Mouse (Mus musculus) neutrophil, adult 5-6 weeks (primary cell): ENCODE data around the gene Krt86. TPM values are rescaled to one million over a fixed set of nuclear protein-coding genes. Genes with fewer than 3 reads are reported as not detected.
"Not testable (repeated sequence)": the region's sequence is repeated elsewhere in the genome, so short reads cannot be mapped to it uniquely, and the experiment has no call there.

Experiments used
- ATAC-seq: fragments of 151-379, 151-347 bp; 2 replicates; pipeline ENCODE4 v1.8.0; 2017; ENCODE audit warnings: mild to moderate bottlenecking, moderate TSS enrichment; ENCODE audit not compliant: insufficient number of reproducible peaks, poor library complexity, low FRiP score, severe bottlenecking; ENCODE audit errors: extremely low read depth
- total RNA-seq: library from RNA; stranded (forward); fragments of 200-1000 nt; gene quantifications from 2 replicates; pipeline ENCODE4 v1.2.3, GENCODE M21; 2017

Gene Krt86
- total RNA-seq, 1 experiment from 2014 or later = 7.0 TPM

DNA sequence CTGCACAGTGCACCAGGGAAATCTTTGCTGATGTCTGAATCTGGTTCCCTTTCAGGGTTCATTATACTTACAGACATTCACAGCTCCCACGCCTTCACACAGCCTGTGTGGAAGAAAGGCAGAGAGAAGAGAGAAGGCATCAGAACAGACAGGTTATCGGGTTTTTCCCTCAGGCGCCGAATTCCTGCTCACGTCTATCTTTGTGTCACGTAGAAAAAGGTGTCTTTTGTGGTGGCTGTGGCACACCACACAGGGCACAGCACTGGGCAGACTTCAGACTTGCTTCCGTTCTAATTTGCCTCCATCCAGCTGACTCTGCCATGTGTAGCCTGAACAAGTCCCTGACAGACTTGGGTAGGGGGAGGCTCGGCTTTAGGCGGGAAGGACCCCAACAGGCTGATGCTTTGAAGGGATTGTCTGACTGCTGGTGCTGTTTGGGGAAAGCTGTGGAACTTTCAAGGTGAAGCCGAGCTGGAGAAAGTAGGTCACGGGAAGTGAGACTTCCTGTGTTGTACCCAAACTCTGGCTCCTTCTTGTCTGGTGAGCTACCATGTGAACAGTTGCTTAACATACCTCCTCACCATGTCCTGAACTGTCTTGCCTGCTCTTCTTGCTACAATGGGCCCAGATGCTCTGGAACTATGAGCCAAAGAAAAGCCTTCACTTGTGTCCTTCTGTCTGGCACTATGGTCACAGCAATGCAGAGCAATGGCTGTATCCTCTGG lies 12.8 kb downstream of the Krt86 start:
- ATAC-seq = no peak

DNA sequence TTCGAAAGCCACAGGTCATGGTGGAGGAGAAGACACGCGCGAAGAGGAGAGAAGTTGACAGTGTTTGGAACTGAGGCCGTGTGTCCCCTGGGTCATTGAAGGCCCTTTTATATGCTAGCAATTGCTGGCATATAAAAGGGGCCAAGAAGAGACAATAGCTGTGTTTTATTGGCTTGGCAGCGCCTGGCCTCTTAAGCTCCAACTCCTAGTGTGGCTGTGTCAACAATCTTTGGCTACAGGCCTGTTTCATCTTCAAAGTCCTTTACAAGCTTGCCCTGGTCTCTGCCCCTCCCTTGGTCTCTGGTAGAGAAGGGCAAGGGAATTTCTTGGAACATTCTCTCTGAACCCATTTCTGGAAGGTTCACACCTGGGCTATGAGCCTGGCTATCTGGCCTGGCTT lies 18.2 kb downstream of the Krt86 start, which contains the start of gene Krt83:
Gene Krt83, minus strand, starts transcription at position 82 of the 400 bp plus-strand sequence.
- no peak for ATAC-seq

DNA sequence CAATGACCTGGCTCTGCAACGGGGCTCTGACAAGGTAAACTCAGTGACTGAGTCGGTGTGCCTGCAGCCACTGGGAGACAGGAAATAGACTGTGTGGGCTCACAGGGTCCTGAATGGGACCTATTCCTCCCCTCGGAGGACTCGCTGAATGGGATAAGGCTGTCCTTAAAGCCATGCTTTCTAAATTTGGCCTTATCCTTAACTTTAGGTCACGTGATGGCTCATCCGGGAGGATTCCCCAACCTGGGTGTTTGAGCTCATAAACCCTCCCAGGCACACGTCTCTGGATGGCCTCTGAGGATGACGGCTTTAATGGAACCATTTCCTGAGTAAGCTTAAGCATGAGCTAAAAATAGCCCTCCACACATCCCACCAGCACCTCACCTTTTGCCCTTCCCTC lies 19.4 kb downstream of the Krt86 start:
- no peak for ATAC-seq

- no peak for ATAC-seq
Observed at GRCm38 (mm10) chr15:101493713-101494112, 20.4 kb downstream of the Krt86 start.

- no peak for ATAC-seq
Observed at GRCm38 (mm10) chr15:101494203-101494602, 20.9 kb downstream of the Krt86 start.

DNA sequence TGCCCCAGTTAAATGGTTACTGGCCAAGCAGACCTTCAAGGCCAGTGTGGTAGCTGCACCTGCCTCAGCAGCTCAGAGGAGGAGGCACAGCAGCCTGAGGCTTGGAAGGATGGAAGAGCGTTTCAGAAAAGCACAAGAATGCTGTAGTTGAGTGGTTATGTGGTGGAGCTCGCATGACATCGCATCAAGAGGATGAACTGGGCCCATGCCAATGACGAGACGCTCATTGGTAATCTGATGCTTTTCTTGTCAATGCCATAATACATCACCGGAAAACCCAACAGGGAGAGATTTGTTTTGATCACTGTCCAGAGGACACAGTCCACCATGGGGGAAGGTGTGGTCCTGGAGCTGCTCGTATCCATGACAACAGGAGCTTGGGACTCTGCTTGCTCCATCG lies 22.0 kb downstream of the Krt86 start:
- no peak for ATAC-seq

DNA sequence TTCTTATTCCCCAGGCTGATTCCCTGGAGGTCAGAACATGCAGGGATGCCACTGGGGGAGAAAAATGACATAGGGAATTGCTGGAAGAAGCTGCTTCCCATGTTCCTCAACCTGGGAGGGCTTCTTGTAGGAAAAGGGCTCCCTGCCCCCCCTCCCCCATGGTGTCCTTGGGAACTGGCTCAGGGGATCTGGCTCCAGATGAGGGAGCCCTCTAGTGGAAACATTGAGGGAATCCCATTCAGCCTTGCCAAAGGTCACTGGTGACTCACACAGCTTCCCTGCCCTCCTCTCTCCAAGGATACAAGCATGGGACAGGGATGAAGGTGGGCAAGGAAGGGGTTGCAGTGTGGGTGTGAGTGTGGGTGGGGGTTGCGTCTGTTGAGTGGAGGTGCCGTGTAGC lies 23.9 kb downstream of the Krt86 start:
- ATAC-seq = no peak

- no peak for ATAC-seq
Observed at GRCm38 (mm10) chr15:101506896-101507758, 33.8 kb downstream of the Krt86 start.

DNA sequence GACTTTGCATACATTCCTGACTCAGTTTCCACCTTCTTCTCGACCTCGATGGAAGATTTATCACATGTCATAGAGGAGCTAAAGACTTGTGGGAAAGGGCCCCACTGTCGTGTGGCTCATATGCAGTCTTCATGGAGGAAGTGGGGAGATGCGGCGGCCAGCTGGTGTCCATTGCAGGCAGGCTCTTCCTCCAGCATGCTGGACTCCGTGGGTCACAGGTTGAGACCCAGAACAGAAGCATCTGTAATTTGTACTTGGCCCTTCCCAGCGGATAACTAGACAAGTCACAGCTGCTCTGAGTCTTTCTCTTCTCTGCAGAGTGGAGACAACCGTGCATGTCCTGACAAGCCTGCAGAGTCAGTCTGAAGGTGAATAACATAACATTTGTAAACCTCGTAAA lies 35.0 kb downstream of the Krt86 start:
- ATAC-seq = no peak

GRCm38 (mm10) chr15:101517161-101517560 lies 43.9 kb downstream of the Krt86 start, which contains the start of gene Gm49425:
Gm49425 (minus strand) TSS chr15:101517261.
- not testable (repeated sequence) for ATAC-seq

- no peak for ATAC-seq
Observed at GRCm38 (mm10) chr15:101519792-101520191, 46.5 kb downstream of the Krt86 start.

GRCm38 (mm10) chr15:101522556-101523232 lies 49.4 kb downstream of the Krt86 start:
- ATAC-seq = no peak

Other genes with a start within 250 kb of the Krt86 start
- gene Grasp, start 249.3 kb upstream of the Krt86 start, total RNA-seq = 0.81 and 0.98 TPM in 2 replicates
- 185 and 187 TPM in 2 replicates for gene Nr4a1, start 219.2 kb upstream of the Krt86 start, total RNA-seq
- gene Atg101, start 189.2 kb upstream of the Krt86 start, total RNA-seq = 61.0 and 68.8 TPM in 2 replicates
- 0.70 and 0.98 TPM in 2 replicates for gene 6030408B16Rik, start 180.3 kb upstream of the Krt86 start, total RNA-seq
- 31.7 and 34.7 TPM in 2 replicates for gene Krt80, start 103.3 kb upstream of the Krt86 start, total RNA-seq
- gene Krt7, start 62.4 kb upstream of the Krt86 start, total RNA-seq = 8.6 and 9.6 TPM in 2 replicates
- gene Krt87, start 34.7 kb upstream of the Krt86 start, total RNA-seq = not detected in 2 replicates
- not detected in 2 replicates for gene Krt88, start 25.7 kb upstream of the Krt86 start, total RNA-seq
- gene Krt81, start 9.7 kb upstream of the Krt86 start, total RNA-seq = not detected in 2 replicates
- 0.37 and 1.9 TPM in 2 replicates for gene Krt83, start 18.0 kb downstream of the Krt86 start, total RNA-seq
- not detected in 2 replicates for gene Gm49425, start 43.8 kb downstream of the Krt86 start, total RNA-seq
- not detected in 2 replicates for gene Krt84, start 59.3 kb downstream of the Krt86 start, total RNA-seq
- gene Krt82, start 77.2 kb downstream of the Krt86 start, total RNA-seq = not detected in 2 replicates
- gene Krt90, start 89.5 kb downstream of the Krt86 start, total RNA-seq = not detected in 2 replicates
- gene Krt75, start 100.4 kb downstream of the Krt86 start, total RNA-seq = 0.12 and 0.74 TPM in 2 replicates
- gene Gm5414, start 154.7 kb downstream of the Krt86 start, total RNA-seq = not detected in 2 replicates
- not detected in 2 replicates for gene Gm5478, start 173.9 kb downstream of the Krt86 start, total RNA-seq
- gene Krt6b, start 206.8 kb downstream of the Krt86 start, total RNA-seq = 3.9 and 4.5 TPM in 2 replicates
- gene Krt6a, start 220.8 kb downstream of the Krt86 start, total RNA-seq = 1.1 and 1.3 TPM in 2 replicates
- gene Krt5, start 239.4 kb downstream of the Krt86 start, total RNA-seq = 0.23 TPM in 1 of 2 replicates, not detected in the other